Mouse (Mus musculus): ENCODE results near the gene Shq1.

- no peak for TF ChIP-seq GATA1 (IDR thresholded peaks at IDR 0.05; ENCODE audit: borderline replicate concordance, low read length)
- no peak for TF ChIP-seq CTCF (IDR thresholded peaks at IDR 0.05; ENCODE audit: low read depth, low read length)
- no peak for TF ChIP-seq TAL1 (conservative IDR thresholded peaks at IDR 0.05; ENCODE audit: low read depth, low read length)
- no peak for TF ChIP-seq GATA2 (IDR thresholded peaks at IDR 0.05; ENCODE audit: borderline replicate concordance, low read depth, low read length)
- TF ChIP-seq POLR2AphosphoS5 (IDR thresholded peaks at IDR 0.05; ENCODE audit: insufficient replicate concordance, low read depth, low read length): no peak
Measured at GRCm38 (mm10) chr6:100716817-100717216, 45.9 kb upstream of the Shq1 start.

Data from G1E (cell line).